ENCODE assay signal across 26 mouse cellular contexts in the genomic region with DNA sequence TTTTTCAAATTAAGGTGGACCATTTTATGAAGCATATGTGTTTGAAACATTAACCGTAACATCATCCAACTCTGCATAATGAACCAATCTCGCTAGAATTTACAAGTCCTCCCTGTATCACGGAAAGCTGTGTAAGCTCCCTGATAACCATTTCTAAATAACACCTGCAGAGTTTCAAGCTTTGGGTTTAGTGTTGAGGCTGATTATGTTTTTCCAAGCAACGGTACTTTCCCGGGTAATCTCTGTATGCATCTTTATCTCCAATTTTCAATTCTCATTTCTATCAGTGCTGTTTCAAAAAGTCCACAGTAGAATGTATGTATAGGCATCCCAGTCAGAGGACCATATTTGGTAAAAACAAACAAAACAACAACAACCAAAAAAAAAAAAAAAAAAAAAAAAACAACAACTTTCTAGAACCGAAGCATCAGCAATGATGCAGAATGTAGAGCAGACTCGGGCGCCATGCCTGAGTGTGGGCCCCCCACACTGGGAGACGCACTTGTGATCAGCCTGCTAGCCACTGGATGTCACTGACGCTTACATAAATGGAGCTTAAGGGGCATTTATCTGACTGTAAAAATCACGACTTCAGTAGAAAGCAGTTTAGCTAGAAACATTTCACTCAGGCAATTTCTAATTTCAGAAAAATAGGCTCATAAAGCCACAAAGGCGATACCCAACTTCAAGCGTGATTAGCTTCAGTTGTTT.
DNase-seq lines count a peak whose midpoint lies in the region; ATAC-seq and TF ChIP-seq lines count a peak whose summit lies in the region.
"Had no signal": no experiment of that assay in that cellular context is flagged by ENCODE, and none has a peak within 500 bp of the region (broad histone marks: within the 10 kb centered on the region; RNA-seq: fewer than 3 reads in every experiment).

No protein-coding gene starts in this region.

- H3K9ac ChIP-seq in hindbrain, postnatal 0 days (replicated peaks; ENCODE audit: low read length), result no peak overlapping the region
- no peak overlapping the region for H3K9ac ChIP-seq in hindbrain, embryonic 16.5 days (ENCODE audit: low read depth, low read length)
- H3K9ac ChIP-seq in CH12.LX (ENCODE audit: insufficient read depth, low read depth), result peak overlapping the region; percentile 26; the same call in 1 of the 2 replicates
- H3K9ac ChIP-seq: hindbrain, embryonic 15.5 days; intestine, embryonic 15.5 days; limb, embryonic 12.5 days; liver, embryonic 15.5 days; lung, embryonic 15.5 days; neural tube, embryonic 12.5 days had no signal

- no peak for TF ChIP-seq POLR2A in CH12.LX (IDR thresholded peaks at IDR 0.05; ENCODE audit: low read depth, low read length)
- no peak for TF ChIP-seq POLR2A in brain, embryonic 14.5 days (IDR thresholded peaks at IDR 0.05; ENCODE audit: borderline replicate concordance, extremely low read depth, insufficient read depth, insufficient read length, poor library complexity, severe bottlenecking)

- H3K4me2 ChIP-seq in hindbrain, postnatal 0 days (ENCODE audit: low read depth, low read length), result no peak overlapping the region
- H3K4me2 ChIP-seq in hindbrain, embryonic 16.5 days (ENCODE audit: low read length), result no peak overlapping the region
- peak overlapping the region; percentile 67; the same call in 1 of the 2 replicates for H3K4me2 ChIP-seq in CH12.LX (ENCODE audit: insufficient read depth, low read depth, poor library complexity, severe bottlenecking)
- H3K4me2 ChIP-seq: hindbrain, embryonic 15.5 days; intestine, embryonic 15.5 days; limb, embryonic 12.5 days; liver, embryonic 15.5 days; lung, embryonic 15.5 days; neural tube, embryonic 12.5 days had no signal

- TF ChIP-seq EP300 in CH12.LX (IDR thresholded peaks at IDR 0.05; ENCODE audit: low read length), result peak; percentile 91

- dilution Hi-C loops in CH12.LX (cut with MboI; ENCODE audit: extremely low pct_ligation_motif_present, extremely low pct_unique_long_range_greater_than_20kb, low sequenced_read_pairs), result no loop called here

- no peaks in the 10 kb centered on the region for H3K27me3 ChIP-seq in hindbrain, postnatal 0 days (ENCODE audit: insufficient read depth, low read length)
- H3K27me3 ChIP-seq in hindbrain, embryonic 16.5 days (replicated peaks; ENCODE audit: control insufficient read depth, insufficient read depth, low read length), result no peaks in the 10 kb centered on the region
- no peaks in the 10 kb centered on the region for H3K27me3 ChIP-seq in CH12.LX (replicated peaks)
- no peaks in the 10 kb centered on the region for H3K27me3 ChIP-seq in embryonic facial prominence, embryonic 10.5 days (replicated peaks; ENCODE audit: low read depth, poor library complexity, severe bottlenecking)
- H3K27me3 ChIP-seq: forebrain, embryonic 15.5 days; hindbrain, embryonic 15.5 days; intestine, embryonic 15.5 days; limb, embryonic 12.5 days; liver, embryonic 15.5 days; lung, embryonic 15.5 days; neural tube, embryonic 12.5 days had no signal

- no peaks in the 10 kb centered on the region for H3K9me3 ChIP-seq in hindbrain, postnatal 0 days (ENCODE audit: low read length)
- no peaks in the 10 kb centered on the region for H3K9me3 ChIP-seq in hindbrain, embryonic 16.5 days (ENCODE audit: control insufficient read depth, low read length)
- H3K9me3 ChIP-seq in CH12.LX (replicated peaks; ENCODE audit: low read length), result no peaks in the 10 kb centered on the region
- H3K9me3 ChIP-seq in embryonic facial prominence, embryonic 10.5 days, result no peaks in the 10 kb centered on the region
- H3K9me3 ChIP-seq: forebrain, embryonic 15.5 days; hindbrain, embryonic 10.5 days; hindbrain, embryonic 15.5 days; intestine, embryonic 15.5 days; limb, embryonic 12.5 days; liver, embryonic 15.5 days; lung, embryonic 15.5 days; midbrain, embryonic 10.5 days; neural tube, embryonic 12.5 days had no signal

- TF ChIP-seq RAD21 in CH12.LX (IDR thresholded peaks at IDR 0.05; ENCODE audit: low read depth, low read length), result peak; percentile 68

- no peak for ATAC-seq in hindbrain, postnatal 0 days
- ATAC-seq in hindbrain, embryonic 16.5 days, result no peak
- ATAC-seq: intestine, embryonic 15.5 days; midbrain, embryonic 16.5 days had no signal

- no peaks in the 10 kb centered on the region for H3K36me3 ChIP-seq in hindbrain, postnatal 0 days (ENCODE audit: insufficient read depth, low read length)
- H3K36me3 ChIP-seq in hindbrain, embryonic 16.5 days (ENCODE audit: control insufficient read depth, insufficient read depth, low read length), result no peaks in the 10 kb centered on the region
- no peaks in the 10 kb centered on the region for H3K36me3 ChIP-seq in CH12.LX (replicated peaks in 1 of 2; ENCODE audit: control insufficient read depth in 1 of 2, insufficient read depth in 1 of 2, low read length in 1 of 2)
- no peaks in the 10 kb centered on the region for H3K36me3 ChIP-seq in embryonic facial prominence, embryonic 10.5 days (replicated peaks)
- H3K36me3 ChIP-seq: forebrain, embryonic 15.5 days; hindbrain, embryonic 10.5 days; hindbrain, embryonic 15.5 days; intestine, embryonic 15.5 days; limb, embryonic 12.5 days; liver, embryonic 15.5 days; lung, embryonic 15.5 days; midbrain, embryonic 10.5 days; neural tube, embryonic 12.5 days had no signal

- WGBS in hindbrain, postnatal 0 days, result 84% methylated on average over 13 of the region's 13 CpGs
- 82% methylated on average over 13 of the region's 13 CpGs for WGBS in hindbrain, embryonic 16.5 days
- WGBS in embryonic facial prominence, embryonic 10.5 days, result 89% methylated on average over 13 of the region's 13 CpGs

- no peaks in the 10 kb centered on the region for H3K4me1 ChIP-seq in hindbrain, postnatal 0 days (ENCODE audit: insufficient read depth, low read length)
- H3K4me1 ChIP-seq in hindbrain, embryonic 16.5 days (ENCODE audit: control insufficient read depth, insufficient read depth, low read depth, low read length), result peaks cover 5% of the 10 kb centered on the region
- peaks cover 11 to 24% of the 10 kb centered on the region in 2 experiments for H3K4me1 ChIP-seq in CH12.LX (ENCODE audit: control insufficient read depth in 1 of 2, insufficient read depth in 2 of 2)
- H3K4me1 ChIP-seq in embryonic facial prominence, embryonic 10.5 days, result 0 out of 2 replicates have a peak, but pooled peaks cover 4% of the 10 kb centered on the region
- H3K4me1 ChIP-seq: intestine, embryonic 15.5 days; liver, embryonic 15.5 days had no signal

- H3K27ac ChIP-seq in hindbrain, postnatal 0 days, result no peak overlapping the region
- no peak overlapping the region for H3K27ac ChIP-seq in hindbrain, embryonic 16.5 days (ENCODE audit: low read depth, low read length)
- H3K27ac ChIP-seq in CH12.LX (ENCODE audit: insufficient read depth, low read depth), result no peak overlapping the region; the same call in 1 of the 2 replicates
- no peak overlapping the region for H3K27ac ChIP-seq in embryonic facial prominence, embryonic 10.5 days (replicated peaks)
- H3K27ac ChIP-seq: gastrocnemius, adult 2 months; hindbrain, embryonic 10.5 days; hindbrain, embryonic 15.5 days; intestine, embryonic 15.5 days; limb, embryonic 12.5 days; liver, embryonic 15.5 days; lung, embryonic 15.5 days; neural tube, embryonic 12.5 days had no signal

- no peak for TF ChIP-seq CTCF in hindbrain, postnatal 0 days (IDR thresholded peaks at IDR 0.05; ENCODE audit: low read depth)
- TF ChIP-seq CTCF in CH12.LX (conservative IDR thresholded peaks at IDR 0.05 in 1 of 2, IDR thresholded peaks at IDR 0.05 in 1 of 2; ENCODE audit: low read depth in 2 of 2, low read length in 2 of 2), result peak in 1 of 2 experiments; percentile 62; a peak in 2 of 4 replicates
- no peak for TF ChIP-seq CTCF in brain, embryonic 14.5 days (IDR thresholded peaks at IDR 0.05; ENCODE audit: borderline replicate concordance, extremely low read depth, insufficient read depth, insufficient read length)

- in situ Hi-C loops in CH12.LX (cut with MboI; ENCODE audit: low pct_ligation_motif_present, low pct_unique_long_range_greater_than_20kb, low sequenced_read_pairs), result loop anchor here (25.0 kb wide), 1 partner anchor 650 kb away; a partner anchor contains a TSS

- no peak overlapping the region for H3K4me3 ChIP-seq in hindbrain, postnatal 0 days (ENCODE audit: low read length)
- no peak overlapping the region for H3K4me3 ChIP-seq in hindbrain, embryonic 16.5 days (ENCODE audit: low read length)
- no peak overlapping the region for H3K4me3 ChIP-seq in CH12.LX (replicated peaks in 1 of 3; ENCODE audit: low read depth in 2 of 3, low read length in 2 of 3, poor library complexity in 1 of 3)
- no peak overlapping the region for H3K4me3 ChIP-seq in embryonic facial prominence, embryonic 10.5 days
- H3K4me3 ChIP-seq: forebrain, embryonic 15.5 days; gastrocnemius, adult 2 months; hindbrain, embryonic 10.5 days; hindbrain, embryonic 15.5 days; intestine, embryonic 15.5 days; limb, embryonic 12.5 days; liver, embryonic 15.5 days; lung, embryonic 15.5 days; midbrain, embryonic 10.5 days; myocyte; neural tube, embryonic 12.5 days had no signal

- peak; percentile 24 for DNase-seq in hindbrain, postnatal 0 days (ENCODE audit: low spot score)
- peak; percentile 29 for DNase-seq in lung, postnatal 10 days
- no peak for DNase-seq in lung, postnatal 25 days (ENCODE audit: low spot score)
- peak; percentile 40 for DNase-seq in CH12.LX (ENCODE audit: extremely low read depth)
- peak; percentile 47 for DNase-seq in brain, embryonic 14.5 days (ENCODE audit: low read depth)
- no peak for DNase-seq in embryonic facial prominence, embryonic 10.5 days (ENCODE audit: low spot score)
- DNase-seq: adrenal gland, postnatal 25 days; cerebellum, adult 8-10 months; cerebellum, postnatal 25 days; gastrocnemius, adult 2 months; gastrocnemius, postnatal 36 days; heart, postnatal 14 days; kidney, adult 2 months; kidney, postnatal 4 days had no signal

- no peaks in the 10 kb centered on the region for H3K79me2 ChIP-seq in CH12.LX (replicated peaks; ENCODE audit: control insufficient read depth, extremely low read depth, insufficient read depth, poor library complexity, severe bottlenecking)

TF ChIP-seq in CH12.LX, 34 proteins besides CTCF, POLR2A, EP300 and RAD21 (continues in another document):
- TF ChIP-seq NRF1 (IDR thresholded peaks at IDR 0.05; ENCODE audit: low read depth, low read length) (0 out of 2 replicates have a peak, but pooled peaks have one; percentile 16), MEF2A (IDR thresholded peaks at IDR 0.05; ENCODE audit: borderline replicate concordance, low read depth, low read length) (peak; percentile 41; the same call in 1 of the 2 replicates), IRF4 (IDR thresholded peaks at IDR 0.05; ENCODE audit: low read depth, low read length) (peak; percentile 50; the same call in 1 of the 2 replicates), JUN (IDR thresholded peaks at IDR 0.05; ENCODE audit: insufficient read depth, low read depth, low read length) (peak; percentile 68; the same call in 1 of the 2 replicates), MAZ (IDR thresholded peaks at IDR 0.05; ENCODE audit: low read depth, low read length) (peak; percentile 76), ZC3H11A (IDR thresholded peaks at IDR 0.05; ENCODE audit: low read depth, low read length) (peak; percentile 33), SMC3 (IDR thresholded peaks at IDR 0.05; ENCODE audit: low read depth, low read length) (peak; percentile 55), NELFE (IDR thresholded peaks at IDR 0.05; ENCODE audit: low read depth, low read length) (0 out of 2 replicates have a peak, but pooled peaks have one; percentile 28)

Comparison
In these comparisons a context has a peak if more than half of its experiments do, and no peak if none do; other contexts are left out.
1. DNase-seq: peak in hindbrain, postnatal 0 days (single experiment), lung, postnatal 10 days (single experiment), CH12.LX (single experiment) and brain, embryonic 14.5 days (single experiment); none in lung, postnatal 25 days (single experiment) and embryonic facial prominence, embryonic 10.5 days (single experiment).